Mouse (Mus musculus) layer of hippocampus, adult 2 months (tissue): Measurements from ENCODE around the gene Olfr525. TPM values are rescaled to one million over a fixed set of nuclear protein-coding genes. Genes with fewer than 3 reads are reported as not detected.

ENCODE experiments used
- DNase-seq, 2 experiments: peaks; one replicate each; pipeline ENCODE4 v3.0.0; 2022; ENCODE audit warnings: low spot score in 2 of 2
- H3K27ac ChIP-seq: fragments of 200-600 bp; 2 replicates; pipeline ENCODE4 v1.8.1; 2022
- H3K4me3 ChIP-seq: fragments of 200-600 bp; 2 replicates; pipeline ENCODE4 v1.8.1; 2022; ENCODE audit warnings: mild to moderate bottlenecking
- CTCF ChIP-seq: fragments of 200-600 bp; conservative IDR thresholded peaks from 2 replicates; pipeline ENCODE4 v1.8.1; 2022; ENCODE audit warnings: antibody characterized with exemption, mild to moderate bottlenecking, moderate library complexity
- long read RNA-seq, 2 experiments: library from polyadenylated mRNA; stranded (forward); transcript quantifications; one replicate each; pipeline ENCODE4 v2.0.0; 2021; ENCODE audit warnings: borderline mapping rate in 2 of 2
- total RNA-seq, 2 experiments: library from RNA; stranded (reverse); gene quantifications; 2 replicates each; pipeline ENCODE4 v1.2.3; 2021

Olfr525 gene
- total RNA-seq: not detected
- long read RNA-seq, experiment 1: 0 reads
- long read RNA-seq, experiment 2: 0 reads

- no peak within 1 kb of the TSS for H3K4me3 ChIP-seq
- H3K27ac ChIP-seq: peak within 1 kb of the TSS; percentile 71
- no peak for TF ChIP-seq CTCF
- DNase-seq: no peak
These were observed at the start of gene Olfr525 for GRCm38 (mm10) chr7:140320558-140320957. Gene Olfr525, plus strand, starts transcription at chr7:140320858.

GRCm38 (mm10) chr7:140295746-140296145 is 24.9 kb upstream of the Olfr525 start:
- no peak for DNase-seq
- no peak overlapping the region for H3K4me3 ChIP-seq
- no peak overlapping the region for H3K27ac ChIP-seq
- no peak for TF ChIP-seq CTCF

GRCm38 (mm10) chr7:140296876-140297275 is 23.8 kb upstream of the Olfr525 start:
- H3K27ac ChIP-seq: no peak overlapping the region
- no peak for DNase-seq
- H3K4me3 ChIP-seq: no peak overlapping the region
- no peak for TF ChIP-seq CTCF

- no peak for TF ChIP-seq CTCF
These were observed 21.2 kb upstream of the Olfr525 start for GRCm38 (mm10) chr7:140299416-140299815.

GRCm38 (mm10) chr7:140319861-140320385 is 735 bp upstream of the Olfr525 start:
- DNase-seq: no peak
- H3K27ac ChIP-seq: no peak overlapping the region
- no peak for TF ChIP-seq CTCF
- no peak overlapping the region for H3K4me3 ChIP-seq

More at GRCm38 (mm10) chr7:140299416-140299815, 21.2 kb upstream of the Olfr525 start:
- no peak overlapping the region for H3K4me3 ChIP-seq
- DNase-seq: no peak
- no peak overlapping the region for H3K27ac ChIP-seq

GRCm38 (mm10) chr7:140321135-140321534 is 477 bp downstream of the Olfr525 start:
- TF ChIP-seq CTCF: no peak
- no peak for DNase-seq
- Histone ChIP-seq H3K27ac (peak overlapping the region; percentile 71; the same call in 1 of the 2 replicates), H3K4me3 (no peak overlapping the region)

- DNase-seq: no peak
- TF ChIP-seq CTCF: no peak
- Histone ChIP-seq H3K27ac (no peak overlapping the region), H3K4me3 (no peak overlapping the region)
These were observed 9.2 kb downstream of the Olfr525 start for GRCm38 (mm10) chr7:140329766-140330304.

- H3K27ac ChIP-seq: no peak within 1 kb of the TSS
- TF ChIP-seq CTCF: no peak
- no peak for DNase-seq
- no peak within 1 kb of the TSS for H3K4me3 ChIP-seq
These were observed 13.1 kb downstream of the Olfr525 start, which contains the start of gene Olfr527 for GRCm38 (mm10) chr7:140333717-140334116. Gene Olfr527, plus strand, starts transcription at chr7:140334017.

GRCm38 (mm10) chr7:140361571-140361970 is 40.9 kb downstream of the Olfr525 start, which contains the start of gene Olfr60:
Gene Olfr60, minus strand, starts transcription at chr7:140361671.
- DNase-seq: no peak
- Histone ChIP-seq H3K4me3 (no peak within 1 kb of the TSS), H3K27ac (no peak within 1 kb of the TSS)
- TF ChIP-seq CTCF: no peak

- DNase-seq: no peak
- no peak for TF ChIP-seq CTCF
- Histone ChIP-seq H3K27ac (no peak overlapping the region), H3K4me3 (no peak overlapping the region)
These were observed 53.6 kb downstream of the Olfr525 start for GRCm38 (mm10) chr7:140374300-140374699.

GRCm38 (mm10) chr7:140376231-140376630 is 55.6 kb downstream of the Olfr525 start, which contains the start of gene Olfr530:
Gene Olfr530, minus strand, starts transcription at chr7:140376331.
- no peak for TF ChIP-seq CTCF
- DNase-seq: no peak
- Histone ChIP-seq H3K4me3 (no peak within 1 kb of the TSS), H3K27ac (no peak within 1 kb of the TSS)

GRCm38 (mm10) chr7:140376911-140377310 is 56.3 kb downstream of the Olfr525 start:
- Histone ChIP-seq H3K4me3 (no peak overlapping the region), H3K27ac (no peak overlapping the region)
- no peak for DNase-seq
- TF ChIP-seq CTCF: no peak

Other genes starting within 250 kb of the Olfr525 start
- gene Caly, start 238.3 kb upstream of the Olfr525 start, total RNA-seq: 100 to 1,000 TPM; 255 to 267 TPM
- gene Prap1, start 227.5 kb upstream of the Olfr525 start, total RNA-seq: not detected
- gene Fuom, start 218.4 kb upstream of the Olfr525 start, total RNA-seq: 10 to 100 TPM; 46.6 to 48.5 TPM
- gene Paox, start 205.1 kb upstream of the Olfr525 start, total RNA-seq: 1 to 10 TPM; 4.6 to 6.5 TPM
- gene Echs1, start 204.4 kb upstream of the Olfr525 start, total RNA-seq: 10 to 100 TPM; 60.0 to 63.2 TPM
- 10 to 100 TPM; 27.8 to 27.9 TPM for gene Mtg1, start 183.3 kb upstream of the Olfr525 start, total RNA-seq
- 100 to 1,000 TPM; 177 to 178 TPM for gene Sprn, start 166.0 kb upstream of the Olfr525 start, total RNA-seq
- not detected for gene Olfr522, start 156.1 kb upstream of the Olfr525 start, total RNA-seq
- under 1 TPM; 0.10 to 0.20 TPM for gene Olfr523, start 147.6 kb upstream of the Olfr525 start, total RNA-seq
- gene Olfr524, start 114.9 kb upstream of the Olfr525 start, total RNA-seq: not detected
- gene Cd163l1, start 102.6 kb upstream of the Olfr525 start, total RNA-seq: under 1 TPM; 0.44 to 0.56 TPM
- gene 5830411N06Rik, start 73.6 kb upstream of the Olfr525 start, total RNA-seq: under 1 TPM in 1 of 2 experiments, not detected in 1; 0.12 TPM
- not detected for gene Olfr527, start 13.2 kb downstream of the Olfr525 start, total RNA-seq
- not detected for gene Olfr60, start 40.8 kb downstream of the Olfr525 start, total RNA-seq
- not detected for gene Olfr530, start 55.5 kb downstream of the Olfr525 start, total RNA-seq
- not detected for gene Olfr531, start 82.1 kb downstream of the Olfr525 start, total RNA-seq
- gene Olfr532, start 100.8 kb downstream of the Olfr525 start, total RNA-seq: not detected
- gene Olfr533, start 142.5 kb downstream of the Olfr525 start, total RNA-seq: not detected
- under 1 TPM; 0.20 to 0.25 TPM for gene Olfr535, start 163.4 kb downstream of the Olfr525 start, total RNA-seq
- not detected for gene Olfr536, start 186.5 kb downstream of the Olfr525 start, total RNA-seq
- under 1 TPM in 1 of 2 experiments, not detected in 1; 0.25 TPM for gene Olfr538, start 247.0 kb downstream of the Olfr525 start, total RNA-seq